Mouse (Mus musculus) gastrocnemius, postnatal 25 days (tissue): ENCODE results near the gene Kcp. TPM values are rescaled to one million over a fixed set of nuclear protein-coding genes. Genes with fewer than 3 reads are reported as not detected.

ENCODE experiments used
- DNase-seq: peaks from one replicate; pipeline ENCODE4 v3.0.0; 2022
- long read RNA-seq, 2 experiments: library from polyadenylated mRNA; stranded (forward); transcript quantifications; one replicate each; pipeline ENCODE4 v2.0.0; 2021
- total RNA-seq, 2 experiments: library from RNA; stranded (reverse); gene quantifications; 1 replicate in 1 of 2; 2 replicates in 1 of 2; pipeline ENCODE4 v1.2.3; 2021

Gene Kcp
- total RNA-seq = 1 to 10 TPM; 5.1 to 5.7 TPM
- long read RNA-seq, experiment 1, partial matches to known transcripts = 3 of 5 reads
- long read RNA-seq, experiment 1, other reads (novel, unspliced or antisense) = 2 of 5 reads
- long read RNA-seq, experiment 2, partial matches to known transcripts = 4 of 4 reads
- long read RNA-seq, experiment 2, other reads (novel, unspliced or antisense) = 0 of 4 reads

DNA sequence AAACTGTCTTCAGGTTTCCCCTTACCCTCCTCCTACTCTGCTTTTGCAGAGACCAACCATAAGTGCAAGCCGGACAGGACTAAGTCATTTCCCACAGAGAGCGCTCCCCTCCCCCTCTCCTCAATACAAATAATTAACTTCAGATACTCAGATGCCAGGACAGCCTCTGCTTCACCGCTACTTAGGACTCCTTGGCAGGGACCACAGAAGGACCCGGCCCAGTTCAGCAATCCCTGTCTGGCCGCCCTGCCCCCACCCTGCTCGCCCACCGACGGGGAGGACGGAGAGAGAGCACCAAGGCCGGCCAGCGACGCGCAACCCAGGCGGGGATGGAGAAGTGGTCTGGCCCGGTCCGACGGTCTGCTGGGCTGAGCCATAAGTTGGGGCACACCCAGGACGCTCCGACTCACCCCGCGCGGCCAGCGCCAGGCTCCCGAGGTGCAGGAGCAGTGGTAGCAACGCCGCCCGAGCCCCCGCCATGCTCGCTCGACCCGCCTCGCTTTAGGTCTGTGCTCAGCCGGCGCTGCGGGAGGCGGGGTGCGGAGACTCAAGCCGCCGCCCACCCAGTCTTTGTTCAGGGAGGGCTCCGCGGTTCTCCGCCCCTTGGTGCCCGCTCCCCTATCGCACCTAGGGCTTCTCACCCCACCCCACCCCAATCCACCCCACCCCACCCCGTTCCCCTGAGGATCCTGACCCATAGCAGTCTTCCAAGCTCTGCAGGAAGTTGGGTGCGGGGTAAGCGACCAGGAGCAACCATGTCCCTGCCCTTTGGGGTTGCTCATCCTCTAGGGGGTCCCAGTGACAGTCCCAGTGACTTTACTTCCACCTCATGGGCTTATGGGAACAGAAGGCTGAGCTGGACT is at the start of gene Kcp:
Kcp (minus strand) TSS at position 506 of the 863 bp plus-strand sequence.
- DNase-seq = no peak

DNA sequence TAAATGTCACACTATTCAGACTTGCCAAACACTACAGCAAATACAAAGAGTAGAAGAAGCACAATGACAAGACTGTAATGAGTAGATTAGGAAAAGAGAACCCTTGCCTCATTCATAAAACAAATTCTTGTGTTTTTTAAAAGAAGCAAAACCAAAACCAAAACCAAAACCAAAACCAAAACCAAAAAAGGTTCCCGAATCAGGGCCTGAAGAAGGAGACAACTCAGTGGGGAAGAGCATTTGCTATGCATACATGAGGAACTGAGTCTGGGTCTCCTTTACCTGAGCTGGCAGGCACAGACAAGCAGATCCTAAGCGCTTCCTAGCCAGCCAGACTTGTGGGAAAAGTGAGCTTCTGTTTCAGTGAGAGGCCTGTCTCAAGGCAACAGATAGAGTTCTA is 49.4 kb upstream of the Kcp start:
- DNase-seq = no peak

DNA sequence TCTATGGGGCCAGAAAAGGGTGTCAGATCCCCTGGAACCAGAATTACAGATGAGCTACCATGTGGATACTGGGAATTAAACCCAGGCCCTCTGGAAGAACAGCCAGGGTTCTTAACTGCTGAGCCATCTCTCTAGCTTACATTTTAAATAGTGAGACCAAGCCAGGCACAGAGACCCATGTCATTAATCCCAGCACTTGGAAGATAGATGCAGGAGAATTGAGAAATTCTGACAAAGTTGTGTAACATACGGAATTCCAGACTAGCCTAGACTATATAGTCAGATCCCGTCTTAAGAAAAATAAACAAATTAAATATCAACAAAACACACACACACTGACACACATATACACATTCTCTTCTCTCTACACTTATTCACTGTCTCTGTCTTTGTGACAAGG is 44.8 kb upstream of the Kcp start:
- DNase-seq = no peak

DNA sequence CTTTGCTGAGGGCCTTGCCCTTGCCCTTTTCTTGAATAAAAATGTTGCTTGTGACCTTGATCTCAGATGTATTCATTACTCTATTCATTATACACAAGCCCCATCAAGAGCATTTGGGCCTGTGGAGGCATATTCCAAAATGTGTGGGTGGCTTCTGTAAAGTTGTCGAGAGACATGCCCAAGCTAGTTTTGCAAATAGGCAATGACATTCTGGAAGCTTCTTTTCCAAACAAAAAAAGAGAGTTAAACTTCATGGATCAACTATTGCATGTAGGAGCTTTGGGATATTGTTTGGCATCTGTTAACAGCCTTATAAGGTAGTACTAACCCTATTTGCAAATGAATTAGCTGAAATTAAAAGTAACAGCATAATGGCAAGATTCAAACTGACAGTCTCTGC is 40.3 kb upstream of the Kcp start:
- DNase-seq = no peak

DNA sequence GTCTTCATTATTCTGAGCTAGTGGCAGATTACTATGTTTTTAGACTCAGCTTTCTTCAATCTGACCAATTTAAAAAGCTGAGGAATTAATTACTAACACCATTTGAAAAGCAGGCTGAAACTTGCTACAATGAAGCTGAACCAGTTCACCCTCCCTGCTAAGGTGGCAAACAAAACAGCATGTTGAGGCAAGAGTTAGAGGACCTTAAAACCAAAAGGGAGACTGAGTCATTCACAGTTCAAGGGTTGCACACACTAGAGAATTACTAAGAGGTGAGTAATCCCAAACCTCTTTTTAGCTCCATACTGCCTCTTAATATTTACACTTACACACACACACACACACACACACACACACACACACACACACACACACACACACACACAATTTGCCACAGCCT is 39.8 kb upstream of the Kcp start:
- DNase-seq = no peak

DNA sequence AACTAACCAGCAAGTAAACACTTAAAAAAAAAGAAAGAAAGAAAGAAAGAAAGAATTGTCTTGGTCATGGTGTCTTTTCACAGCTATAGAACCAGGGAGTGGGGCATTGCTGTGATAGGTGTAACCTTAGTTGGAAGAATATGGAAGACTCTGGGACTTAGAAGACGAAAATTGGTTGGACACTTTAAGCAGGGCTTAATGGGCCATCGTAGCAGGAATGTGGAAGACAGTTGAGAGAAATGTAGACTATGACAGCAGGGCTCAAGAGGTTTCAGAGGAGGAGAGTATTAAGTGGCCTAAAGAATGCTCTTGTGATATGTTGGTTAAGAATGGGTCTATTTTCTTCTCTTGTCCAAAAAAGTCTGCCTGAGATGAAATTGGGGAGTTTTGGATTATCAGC is 37.9 kb upstream of the Kcp start:
- DNase-seq = no peak

DNA sequence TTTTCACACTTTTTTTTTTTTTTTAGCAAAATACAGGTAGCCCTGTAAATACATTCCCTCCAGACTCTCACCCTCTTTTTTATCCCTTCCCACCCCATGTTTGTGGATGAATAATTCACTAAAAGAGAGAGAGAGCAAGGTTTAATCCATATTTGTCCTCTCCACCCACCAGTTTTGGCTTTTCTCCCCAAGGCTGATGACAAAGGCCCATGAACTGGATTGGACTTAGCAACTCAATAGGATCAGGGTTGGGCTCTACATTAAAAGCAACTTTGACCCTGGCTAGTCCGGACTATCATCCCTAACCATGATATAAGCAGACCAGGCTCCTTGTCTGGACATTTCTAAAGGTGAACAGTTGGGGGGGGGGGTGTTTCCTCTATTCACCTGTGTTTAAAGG is 33.2 kb upstream of the Kcp start:
- DNase-seq = no peak

DNA sequence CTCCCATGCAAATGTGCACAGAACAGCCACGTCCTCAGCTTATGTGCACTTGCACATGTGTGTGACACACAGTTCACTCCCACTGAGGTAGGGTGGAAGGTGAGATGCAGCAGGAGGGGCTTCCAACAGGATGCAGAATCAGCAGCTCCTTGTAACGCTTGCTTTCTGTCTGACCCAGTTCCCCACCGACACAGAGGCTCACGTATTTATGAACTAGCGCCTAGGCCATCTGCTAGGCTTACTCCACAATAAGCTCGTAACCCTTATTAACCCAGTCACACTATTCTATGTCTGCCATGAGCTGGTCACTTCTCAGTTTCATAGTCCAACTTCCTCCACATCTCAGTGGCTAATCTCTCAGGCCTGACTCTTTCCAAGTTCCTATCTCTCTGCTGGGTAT is 32.5 kb upstream of the Kcp start:
- no peak for DNase-seq

DNA sequence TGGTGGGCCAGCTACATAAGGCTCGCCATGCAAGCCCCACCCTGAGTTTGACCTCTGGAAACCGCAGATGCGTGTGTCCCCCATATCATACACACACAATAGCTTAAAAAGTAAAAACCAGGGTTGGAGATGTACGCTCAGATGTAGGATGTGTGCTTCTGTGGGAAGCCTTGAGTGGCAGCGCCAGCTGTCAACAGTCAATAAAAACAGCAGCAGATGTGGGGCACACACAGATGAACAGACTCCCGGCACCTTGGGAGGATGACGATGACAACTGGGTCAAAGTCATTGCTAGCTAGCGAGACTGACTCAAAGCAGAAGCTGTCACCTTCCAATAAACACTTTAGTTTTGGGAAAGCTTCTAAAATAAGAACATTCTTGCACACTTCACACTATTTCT is 31.8 kb upstream of the Kcp start:
- DNase-seq = no peak

DNA sequence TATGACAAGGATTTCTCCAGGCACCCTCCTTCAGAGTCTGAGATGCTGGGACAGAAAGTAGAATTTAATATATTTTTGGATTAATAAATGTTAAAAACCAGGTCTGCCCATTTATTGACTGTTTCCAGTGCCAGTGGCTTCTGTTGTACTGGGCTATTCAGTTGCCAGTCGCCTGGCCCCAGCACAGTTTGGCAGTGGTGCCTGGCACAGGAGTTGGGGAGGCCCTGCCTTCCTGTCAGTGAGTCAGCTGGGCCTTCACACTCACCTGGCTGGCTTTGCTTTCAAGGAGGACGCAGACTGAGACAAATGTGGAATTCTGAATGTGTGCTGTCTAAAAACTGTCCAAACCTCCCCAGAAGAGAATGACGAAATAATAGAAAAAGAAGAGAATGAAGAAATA is 29.5 kb upstream of the Kcp start:
- DNase-seq = no peak

DNA sequence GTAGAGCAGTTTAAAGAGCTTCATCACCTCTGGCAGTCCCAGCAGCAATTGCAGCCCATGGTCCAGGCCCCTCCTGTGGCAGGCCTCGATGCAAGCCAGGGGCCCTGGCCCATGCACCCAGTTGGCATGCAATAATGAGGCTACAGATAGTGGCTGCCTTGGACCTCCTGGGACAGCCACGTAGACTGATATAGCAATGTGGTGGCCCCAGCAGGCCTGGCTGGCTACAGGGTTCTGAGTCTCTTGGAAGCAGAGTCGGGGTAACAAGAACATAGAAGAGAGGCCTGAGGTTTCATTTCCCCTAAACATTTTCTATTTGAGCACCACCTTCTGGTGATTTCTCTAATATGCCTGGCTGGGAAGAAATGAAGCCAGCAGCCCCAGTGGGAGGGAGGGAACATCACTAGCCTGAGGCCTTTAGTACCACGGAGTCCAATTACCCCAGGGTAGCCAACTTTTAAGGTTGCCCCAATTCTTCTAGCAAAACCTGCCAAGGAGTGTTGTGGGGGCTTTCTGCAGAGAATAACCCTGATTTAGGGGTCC is 29.0 kb upstream of the Kcp start:
- no peak for DNase-seq

DNA sequence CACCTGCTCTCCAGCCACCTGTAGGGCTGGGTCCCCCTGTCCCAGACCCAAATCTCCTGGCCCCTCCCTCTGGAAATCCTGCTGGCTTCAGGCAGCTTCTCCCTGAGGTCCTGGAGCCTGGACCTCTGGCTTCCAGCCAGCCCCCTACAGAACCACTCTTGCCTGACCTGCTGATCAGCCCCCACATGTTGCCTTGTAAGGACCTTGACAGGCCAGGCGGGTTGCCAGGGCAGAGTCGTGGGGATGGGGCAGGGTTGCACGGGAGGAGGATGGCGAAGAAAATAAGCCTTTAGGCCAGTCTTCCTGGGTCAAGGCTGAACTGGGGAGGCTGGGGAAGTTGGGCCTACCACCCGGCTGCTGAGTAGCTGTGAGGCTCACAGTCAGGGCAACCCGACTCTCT is 27.6 kb upstream of the Kcp start:
- no peak for DNase-seq

DNA sequence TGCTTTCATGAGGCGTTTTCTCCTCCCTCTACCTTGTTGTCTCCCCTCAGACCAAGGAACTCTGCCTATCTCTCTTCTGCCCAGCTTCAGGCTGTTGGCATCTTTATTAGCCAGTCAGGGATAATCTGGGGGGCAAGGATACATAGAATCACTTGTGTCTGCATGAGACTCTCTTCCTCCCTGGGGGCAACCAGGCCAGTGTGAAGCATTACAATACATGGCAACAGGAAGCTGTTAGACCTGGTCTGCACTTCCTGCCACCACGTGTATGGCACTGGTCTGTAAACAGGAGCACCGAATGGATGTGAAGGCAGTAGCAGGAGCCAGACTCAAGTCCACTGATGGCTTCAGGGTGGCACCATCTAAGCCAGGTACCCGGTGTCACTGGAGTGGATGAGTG is 22.3 kb upstream of the Kcp start:
- DNase-seq = no peak

DNA sequence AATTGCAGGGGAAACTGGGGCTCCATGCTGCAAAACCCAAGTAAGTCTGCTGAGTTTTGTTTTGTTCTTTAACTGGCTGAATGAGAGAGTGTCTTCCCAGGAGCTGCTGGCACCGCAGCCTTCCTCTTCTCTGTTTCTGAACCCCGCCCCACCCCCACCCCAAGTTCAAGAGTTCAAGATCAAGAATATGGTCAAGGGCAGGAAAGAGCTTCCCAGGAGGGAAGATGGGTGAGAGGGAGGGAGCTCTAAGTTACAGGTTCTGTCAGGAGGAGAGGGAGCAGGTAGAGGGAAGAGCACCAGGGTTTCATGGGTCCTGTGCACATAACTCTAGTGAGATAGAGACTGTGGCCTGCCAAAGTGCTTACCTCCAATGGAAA is 21.7 kb upstream of the Kcp start:
- DNase-seq = no peak

DNA sequence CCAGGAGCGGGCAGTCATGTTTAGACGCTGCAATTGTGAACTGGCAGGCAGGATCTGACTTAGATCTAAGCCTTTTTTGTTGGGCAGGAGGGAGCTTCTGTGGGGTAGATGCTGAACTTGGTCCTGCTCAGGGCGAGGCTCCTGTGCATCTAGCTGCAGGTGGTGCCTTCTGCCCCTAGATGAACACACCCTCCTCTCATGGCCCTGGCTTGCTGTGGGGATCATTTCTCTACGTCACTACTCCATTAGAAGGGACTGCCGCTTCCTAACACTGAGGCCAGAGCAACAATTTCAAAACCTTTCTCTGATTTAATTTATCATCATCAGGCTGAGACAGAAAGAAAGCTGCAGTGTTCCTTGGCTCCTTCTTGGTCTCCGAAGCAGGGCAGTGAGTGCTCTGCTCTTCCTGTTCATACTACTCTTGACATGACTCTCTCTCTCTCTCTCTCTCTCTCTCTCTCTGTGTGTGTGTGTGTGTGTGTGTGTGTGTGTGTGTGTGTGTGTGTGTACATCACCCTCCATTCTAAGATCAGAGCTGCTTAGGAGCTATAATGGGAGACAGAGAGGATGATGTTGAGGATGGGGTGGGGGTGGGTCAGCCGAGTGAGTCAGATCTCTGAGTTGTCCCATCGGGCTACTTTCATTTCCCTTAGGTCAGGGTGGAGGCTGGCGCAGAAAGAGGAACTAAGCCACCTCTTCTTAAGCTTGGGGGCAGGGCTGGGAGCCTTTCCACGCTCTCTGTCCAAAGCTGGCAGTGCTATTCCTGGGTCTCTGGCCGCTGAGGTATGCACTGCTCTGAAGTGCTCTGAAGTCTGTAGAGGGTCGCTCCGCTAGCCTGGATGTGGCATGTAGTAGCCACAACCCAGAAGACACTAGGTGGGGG is 21.1 kb upstream of the Kcp start:
- no peak for DNase-seq

DNA sequence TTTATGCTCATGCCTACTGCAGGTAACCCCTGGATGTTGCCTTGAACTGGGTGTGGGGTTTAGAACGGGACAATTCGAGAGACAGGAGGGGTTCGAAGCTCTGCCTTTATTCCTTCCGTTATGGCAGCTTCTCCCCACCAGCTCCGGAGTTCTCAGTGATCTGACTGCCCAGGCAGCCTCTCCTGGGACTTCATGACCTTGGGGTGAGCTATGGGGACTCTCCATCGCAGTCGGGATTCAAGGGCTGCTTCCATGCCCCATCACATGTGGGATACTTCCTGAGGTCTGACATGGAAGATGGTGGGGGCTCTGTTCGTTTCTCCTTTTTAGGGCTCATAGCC is 20.4 kb upstream of the Kcp start:
- DNase-seq = no peak

DNA sequence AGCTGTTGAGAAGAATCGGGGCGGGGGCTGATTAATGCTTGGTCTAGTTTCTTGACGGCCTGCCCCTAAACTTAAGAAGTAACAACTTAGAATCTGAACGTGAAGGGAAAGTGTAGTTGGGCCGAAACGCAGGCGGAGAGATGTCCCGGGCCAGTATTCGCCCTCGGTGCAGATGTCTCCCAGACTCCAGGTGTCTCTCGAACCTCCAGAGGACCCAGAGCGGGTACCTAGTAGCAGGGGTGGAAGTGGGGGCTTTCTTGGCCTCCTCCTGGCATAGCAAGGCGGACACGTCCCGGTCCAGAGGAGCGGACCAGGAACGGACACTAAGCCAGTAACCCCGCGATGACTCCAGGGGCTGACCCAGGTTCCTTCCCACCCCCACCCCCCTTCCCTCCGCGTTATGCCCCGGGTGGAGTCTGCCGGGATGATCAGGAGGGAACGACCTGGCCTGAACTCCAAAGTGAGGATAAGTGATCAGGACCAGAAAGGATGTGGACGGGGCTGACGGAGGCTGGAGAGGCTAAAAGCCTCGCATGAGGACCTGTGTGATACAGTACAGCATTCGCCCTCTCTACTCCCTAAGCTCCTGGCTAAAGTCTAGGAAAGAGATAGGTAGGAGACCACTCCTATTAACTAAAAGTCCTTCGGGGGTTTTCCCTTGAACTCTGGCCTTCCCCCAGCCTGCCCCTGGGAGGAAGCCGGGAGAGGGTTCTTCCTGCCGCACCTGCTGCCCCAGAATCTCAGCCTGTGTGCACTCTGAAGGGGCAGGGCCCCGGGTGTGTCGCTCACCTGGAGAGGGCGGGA is 19.8 kb upstream of the Kcp start:
- DNase-seq = no peak

DNA sequence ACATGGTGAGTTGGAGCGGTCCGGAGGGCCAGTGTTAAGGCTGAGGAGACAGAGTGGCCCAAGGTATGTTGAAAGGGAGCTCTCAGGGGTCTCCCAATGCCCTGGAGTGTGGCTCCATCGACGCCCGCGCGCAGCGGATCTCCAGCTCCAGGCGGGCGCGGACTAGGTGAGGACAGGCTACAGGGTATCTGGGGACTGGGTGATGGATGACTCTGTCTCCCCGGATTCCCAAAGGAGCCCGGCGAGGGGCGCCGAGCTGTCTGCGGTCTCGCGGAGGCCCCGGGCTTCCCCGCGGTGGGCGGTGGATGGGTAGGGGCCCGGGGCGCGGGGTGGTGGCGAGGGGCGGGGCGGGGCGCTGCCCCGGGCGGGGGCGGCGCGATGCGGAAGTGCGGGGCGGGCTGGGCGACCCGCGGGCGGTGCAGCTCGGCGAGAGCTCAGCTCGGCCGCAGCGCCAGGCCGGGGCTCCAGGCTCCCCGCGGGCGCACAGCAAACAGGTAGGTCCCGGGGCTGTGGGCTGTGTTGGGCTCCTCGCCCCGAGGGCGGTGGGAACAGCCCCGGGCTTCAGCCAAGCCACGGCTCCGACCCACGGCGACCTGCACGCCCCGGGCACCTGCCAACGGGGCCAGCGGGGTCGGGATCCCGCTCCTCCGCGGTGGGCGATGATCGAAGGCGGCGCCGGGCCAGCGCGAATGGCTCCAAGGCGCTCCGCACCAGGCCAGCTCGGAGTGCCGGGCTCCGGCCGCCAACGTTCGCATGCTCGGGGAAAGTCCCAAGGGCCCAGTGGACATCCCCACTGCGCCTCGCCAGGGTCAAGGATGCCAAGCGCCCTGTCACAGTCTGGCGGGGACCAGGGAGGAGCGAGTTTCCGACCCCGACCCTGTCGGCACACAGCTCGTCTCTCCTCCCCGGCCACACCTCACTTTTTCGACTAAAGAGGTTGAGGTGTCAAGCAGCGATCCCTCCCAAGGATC is 18.8 kb upstream of the Kcp start, which contains the start of gene Irf5:
Irf5 (plus strand) TSS at position 345 of the 971 bp plus-strand sequence.
- DNase-seq = no peak

DNA sequence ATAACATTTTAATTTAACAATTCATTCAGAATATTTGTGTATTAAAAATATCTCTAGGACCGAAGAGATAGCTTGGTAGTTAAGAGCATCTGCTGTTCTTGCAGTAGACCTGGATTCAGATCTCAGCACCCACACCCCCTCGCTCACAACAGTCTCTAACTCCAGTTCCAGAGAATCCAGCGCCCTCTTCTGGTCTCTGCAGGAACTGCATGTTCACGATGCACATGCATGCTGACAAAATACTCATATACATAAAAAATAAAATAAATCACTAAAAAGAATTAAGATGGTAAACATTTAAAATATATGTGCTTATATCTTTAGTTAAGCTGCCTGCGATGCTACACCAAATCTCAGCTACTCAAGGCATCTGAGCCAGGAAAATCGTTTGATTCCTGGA is 17.5 kb upstream of the Kcp start:
- DNase-seq = no peak

DNA sequence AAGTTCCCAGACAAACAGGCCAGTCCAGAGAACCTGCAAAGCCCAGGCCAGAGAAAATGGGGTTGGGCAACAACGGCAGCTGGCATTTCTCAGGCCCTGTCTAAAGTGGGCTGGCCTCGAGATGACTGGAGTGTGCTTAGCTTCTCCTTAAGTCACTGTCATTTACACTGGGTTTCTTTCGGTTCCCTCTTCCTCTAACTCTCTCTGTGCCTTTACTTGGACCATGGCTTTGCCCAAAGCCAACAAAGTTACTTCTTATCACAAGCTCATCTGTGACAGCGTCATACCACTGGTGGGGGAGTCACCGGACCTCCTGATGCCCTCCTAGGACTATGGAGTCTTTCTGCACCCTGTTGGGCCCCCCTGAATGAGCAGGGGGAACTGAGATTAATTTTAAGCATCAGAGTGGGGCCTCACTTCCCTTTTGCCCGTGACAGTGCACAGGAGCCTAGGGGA is 16.3 kb upstream of the Kcp start:
- DNase-seq = no peak
